Mouse (Mus musculus) spleen, adult 12 weeks (tissue): ENCODE measurements around the gene Clmn.
"Not testable (repeated sequence)": the region's sequence is repeated elsewhere in the genome, so short reads cannot be mapped to it uniquely, and the experiment has no call there.

Source experiments
- DNase-seq: peaks from one replicate; pipeline ENCODE4 v3.0.0; 2022; ENCODE audit warnings: low spot score

The Clmn gene

DNA sequence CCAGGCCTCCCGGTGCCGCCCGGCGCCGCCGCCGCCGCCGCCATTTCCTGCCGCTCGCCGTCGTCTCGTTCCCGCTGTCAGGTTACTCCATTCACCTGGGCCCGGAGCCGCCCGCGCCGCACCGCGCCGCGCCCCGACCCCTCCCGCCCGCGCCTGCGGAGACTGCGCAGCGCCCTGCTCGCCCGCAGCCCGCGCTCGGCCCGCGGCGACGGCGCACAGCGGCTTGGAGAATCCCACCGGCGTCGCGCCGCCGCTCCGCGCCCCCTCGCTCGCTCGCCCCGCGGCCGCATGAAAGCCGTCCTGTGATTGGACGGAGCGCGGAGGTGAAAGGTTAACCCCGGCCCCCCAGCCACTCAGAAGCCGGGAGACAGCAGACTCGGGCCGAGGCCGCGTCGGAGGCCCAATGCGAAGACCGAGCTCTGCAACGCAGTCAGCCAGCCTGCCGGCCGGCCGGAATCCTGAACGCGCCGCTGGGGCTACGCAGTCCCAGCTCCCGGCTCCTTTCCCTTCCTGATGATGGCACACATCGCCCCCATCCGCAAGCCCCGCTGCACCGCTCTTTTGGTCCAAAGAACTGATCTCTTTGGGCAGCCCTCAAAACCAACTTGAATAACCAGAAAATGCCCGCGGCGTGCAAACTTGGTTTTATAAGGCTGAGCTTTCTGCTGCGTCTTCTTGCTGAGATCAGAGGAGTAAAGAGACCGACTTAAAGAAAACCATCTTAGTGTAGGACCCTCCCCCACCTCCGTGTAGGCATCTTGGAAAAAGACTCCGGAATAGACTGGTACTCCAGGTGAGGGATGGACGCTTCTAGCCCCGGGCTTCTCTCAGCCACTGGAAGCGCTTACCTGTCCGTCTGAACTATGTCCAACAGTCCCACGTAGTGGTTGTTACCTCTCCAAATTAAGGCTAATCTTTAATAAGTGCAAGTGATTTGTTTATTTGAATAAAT is 112.8 kb downstream of the Clmn start, which contains the start of gene Dicer1:
Gene Dicer1, minus strand, starts transcription at position 139 of the 952 bp plus-strand sequence.
- peak; percentile 87 for DNase-seq

DNA sequence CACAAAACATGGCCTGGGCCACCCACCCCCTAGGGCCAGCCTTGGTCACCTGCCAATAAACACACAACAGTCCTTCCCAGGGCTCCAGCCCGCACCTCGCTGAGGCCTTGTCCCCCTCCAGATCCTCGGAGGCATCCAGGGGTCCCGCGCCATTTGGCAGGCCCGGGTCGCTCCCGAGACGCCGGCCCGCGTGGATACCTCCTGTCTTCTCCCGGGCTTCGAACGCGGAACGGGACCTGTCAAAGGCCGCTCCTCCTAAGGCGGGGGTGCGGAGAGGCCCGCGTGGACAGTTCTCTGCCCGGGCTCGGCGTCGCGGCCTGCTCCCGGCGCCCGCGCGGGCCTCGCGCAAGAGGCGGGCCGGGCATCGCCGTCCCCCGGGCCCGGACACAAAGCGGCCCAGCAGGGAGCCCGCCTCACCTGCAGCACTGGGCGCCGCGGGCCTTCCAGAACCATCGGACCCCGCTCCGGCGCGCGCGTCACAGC is 113.5 kb downstream of the Clmn start:
- no peak for DNase-seq

DNA sequence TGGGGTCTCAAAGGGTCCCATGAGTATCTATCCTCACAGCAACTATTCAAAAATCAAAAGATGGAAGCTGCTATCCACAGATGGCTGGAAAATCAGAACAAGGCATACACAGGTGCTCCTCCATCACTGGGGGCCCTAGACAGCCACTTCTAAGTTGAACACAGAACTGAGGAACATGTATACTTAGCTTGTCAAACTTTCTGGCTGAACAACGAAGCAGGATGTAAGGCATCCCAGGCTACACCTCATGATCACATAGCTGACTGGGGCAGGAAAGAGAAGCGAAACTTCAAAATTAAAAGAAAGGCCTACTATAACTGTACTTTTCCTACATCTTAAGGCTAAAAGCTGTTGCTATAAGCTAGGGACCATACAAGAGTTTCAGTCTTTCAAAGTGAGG is 115.9 kb downstream of the Clmn start:
- no peak for DNase-seq

DNA sequence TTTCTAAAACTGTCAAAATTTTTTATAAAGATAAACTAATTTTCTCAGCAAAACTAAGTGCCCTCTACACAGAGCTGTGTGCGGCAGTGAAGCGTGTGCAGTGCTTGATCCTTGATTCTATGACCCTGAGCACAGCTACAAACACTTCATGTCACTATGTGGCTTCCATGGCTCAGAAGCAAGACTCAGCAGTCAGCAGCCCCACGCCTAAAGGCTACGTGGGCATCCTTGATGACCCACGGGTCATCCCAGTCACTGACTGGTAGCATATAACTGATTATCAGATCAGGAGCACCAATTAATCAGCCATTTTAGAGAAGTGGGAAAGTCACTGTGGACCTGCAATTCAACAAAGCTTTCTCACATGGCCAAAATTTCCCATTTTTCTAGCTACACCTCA is 117.6 kb downstream of the Clmn start:
- DNase-seq, result no peak

DNA sequence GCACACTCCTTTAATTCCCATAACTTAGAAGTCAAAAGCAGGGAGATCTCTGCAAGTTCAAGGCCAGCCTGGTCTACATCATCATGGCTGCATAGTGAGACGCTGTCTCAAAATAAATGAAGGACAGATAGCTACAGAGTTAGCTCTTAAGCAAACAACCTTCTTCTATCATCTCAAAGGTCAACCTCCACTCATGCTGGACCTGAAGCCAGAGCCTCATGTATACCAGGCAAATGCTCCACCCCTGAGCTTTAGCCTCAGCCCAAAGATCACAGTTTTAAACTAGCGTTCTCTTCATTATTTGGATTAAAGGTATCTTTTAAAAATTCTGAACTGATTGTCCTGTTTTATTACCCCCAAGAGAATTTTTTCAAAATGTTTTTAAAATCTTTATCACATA is 118.3 kb downstream of the Clmn start:
- DNase-seq, result no peak

- no peak for DNase-seq
Observed at GRCm38 (mm10) chr12:104743687-104744086, 121.2 kb downstream of the Clmn start.

- no peak for DNase-seq
Observed at GRCm38 (mm10) chr12:104742247-104742646, 122.6 kb downstream of the Clmn start.

- DNase-seq, result no peak
Observed at GRCm38 (mm10) chr12:104740841-104741787, 123.8 kb downstream of the Clmn start.

DNA sequence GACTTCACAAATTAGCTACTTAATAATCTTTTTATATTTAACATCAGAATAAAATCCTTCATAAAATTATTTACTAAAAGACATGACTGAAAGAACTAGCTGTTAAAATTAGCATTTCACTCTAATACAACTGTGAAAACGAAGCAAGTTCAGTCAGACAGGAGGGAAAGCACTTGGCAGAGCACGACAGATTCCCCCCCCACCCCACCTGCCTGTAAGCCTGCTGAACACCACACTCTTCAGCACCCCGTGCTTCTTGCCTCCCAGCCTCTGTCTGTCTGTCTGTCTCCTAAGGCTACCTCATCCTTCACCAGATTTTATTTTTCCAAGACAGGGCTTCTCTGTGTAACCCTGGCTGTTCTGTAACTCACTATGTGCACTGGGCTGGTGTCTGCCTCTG is 125.9 kb downstream of the Clmn start:
- DNase-seq, result no peak

- no peak for DNase-seq
Observed at GRCm38 (mm10) chr12:104738446-104738845, 126.4 kb downstream of the Clmn start.

DNA sequence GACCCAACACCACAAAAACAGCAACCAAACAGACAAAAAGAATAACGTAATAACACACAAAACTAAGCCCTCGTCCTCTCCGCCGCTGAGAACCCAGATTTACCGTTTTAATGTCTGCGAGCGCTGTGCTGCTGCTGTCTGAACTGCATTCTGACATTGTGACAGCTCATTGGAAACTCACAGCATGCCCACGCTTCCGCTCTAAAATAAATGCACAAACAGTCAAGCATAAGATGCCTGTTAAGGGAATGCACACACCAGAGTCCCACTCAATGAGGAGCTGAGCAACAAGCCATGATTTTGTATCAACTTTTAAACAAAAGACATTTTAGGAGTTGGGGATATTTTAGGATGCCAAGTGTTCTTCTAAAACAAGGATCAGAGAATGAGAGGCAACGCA is 127.2 kb downstream of the Clmn start:
- DNase-seq, result no peak

GRCm38 (mm10) chr12:104735993-104736395 is 128.9 kb downstream of the Clmn start:
- no peak for DNase-seq

GRCm38 (mm10) chr12:104733165-104733564 is 131.7 kb downstream of the Clmn start:
- DNase-seq, result no peak

GRCm38 (mm10) chr12:104731782-104732181 is 133.1 kb downstream of the Clmn start:
- no peak for DNase-seq

DNA sequence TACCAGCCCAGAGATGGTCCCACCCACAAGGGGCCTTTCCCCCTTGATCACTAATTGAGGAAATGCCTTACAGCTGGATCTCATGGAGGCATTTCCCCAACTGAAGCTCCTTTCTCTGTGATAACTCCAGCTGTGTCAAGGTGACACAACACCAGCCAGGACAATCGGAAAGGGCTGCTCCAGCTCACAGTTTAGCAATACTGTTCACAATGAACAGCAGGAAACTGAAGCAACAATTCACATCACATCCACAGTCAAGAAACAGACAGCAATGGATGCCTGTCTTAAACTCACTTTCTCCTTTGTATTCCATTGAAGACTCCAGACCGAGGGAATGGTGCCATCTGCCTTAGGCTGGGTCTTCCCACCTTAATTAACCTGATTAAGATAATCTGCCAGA is 138.4 kb downstream of the Clmn start:
- not testable (repeated sequence) for DNase-seq

GRCm38 (mm10) chr12:104722056-104722455 is 142.8 kb downstream of the Clmn start:
- no peak for DNase-seq

DNA sequence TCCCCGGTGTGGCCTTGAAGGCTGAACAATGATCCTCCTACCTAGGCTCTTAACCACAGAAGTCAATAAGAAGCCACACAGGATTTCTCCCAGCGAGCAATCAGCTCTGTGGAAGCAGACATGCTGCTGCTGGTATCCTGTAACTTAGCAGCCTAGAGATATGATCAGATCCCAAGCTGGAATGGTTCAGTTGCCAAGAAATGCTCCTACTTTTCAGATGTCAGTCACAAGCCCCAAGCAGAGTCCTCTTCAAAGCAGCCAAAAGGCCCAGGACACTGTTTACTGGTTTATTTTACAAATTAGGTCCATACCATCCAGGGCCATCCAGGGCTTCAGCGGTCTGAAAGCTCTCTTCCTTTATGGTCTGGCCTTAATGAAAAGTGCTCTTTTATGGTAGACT is 143.9 kb downstream of the Clmn start:
- no peak for DNase-seq

DNA sequence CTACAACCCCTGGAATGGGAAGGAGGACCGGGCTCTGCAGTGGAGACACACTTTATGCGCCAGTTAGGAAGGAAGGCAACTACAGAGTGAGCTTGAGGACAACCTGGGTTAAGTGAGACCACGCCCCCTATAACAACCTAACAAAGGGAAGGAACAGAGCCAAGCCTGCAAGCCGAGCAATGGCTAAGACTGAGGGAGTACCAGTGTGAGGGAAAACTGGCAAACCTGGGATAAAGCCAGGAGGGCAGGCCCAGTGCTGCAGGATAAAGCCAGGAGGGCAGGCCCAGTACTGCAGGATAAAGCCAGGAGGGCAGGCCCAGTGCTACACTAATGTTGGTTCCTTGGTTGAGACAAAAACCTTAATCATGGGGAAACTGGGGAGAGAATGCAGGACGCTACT is 145.9 kb downstream of the Clmn start:
- no peak for DNase-seq

- no peak for DNase-seq
Observed at GRCm38 (mm10) chr12:104716409-104716808, 148.5 kb downstream of the Clmn start.

- DNase-seq, result no peak
Observed at GRCm38 (mm10) chr12:104715453-104715852, 149.4 kb downstream of the Clmn start.
